Mouse (Mus musculus): Measurements from ENCODE around the gene Ralgps1. TPM values are rescaled to one million over a fixed set of nuclear protein-coding genes. Genes with fewer than 3 reads are reported as not detected.

The Ralgps1 gene
- polyA plus RNA-seq, 1 experiment from 2014 or later = 2.2 TPM

GRCm38 (mm10) chr2:33131500-33132092, 239.7 kb downstream of the Ralgps1 start, which contains the start of gene Garnl3:
Garnl3 (minus strand) TSS chr2:33131654.
- peak; percentile 0 for ATAC-seq (ENCODE audit: low FRiP score, low TSS enrichment)
- under 1% methylated on average over 22 of the region's 22 CpGs for WGBS

GRCm38 (mm10) chr2:33130526-33131483, 240.5 kb downstream of the Ralgps1 start:
- H3K9me3 ChIP-seq (ENCODE audit: control insufficient read depth, low read length) = no peaks in the 10 kb centered on the region
- ATAC-seq (ENCODE audit: low FRiP score, low TSS enrichment) = peak; percentile 95
- no peaks in the 10 kb centered on the region for H3K36me3 ChIP-seq (ENCODE audit: control insufficient read depth, insufficient read depth, low read length)
- H3K4me2 ChIP-seq (replicated peaks; ENCODE audit: low read depth) = peak overlapping the region; percentile 98
- H3K9ac ChIP-seq (ENCODE audit: low read length) = peak overlapping the region; percentile 73
- peak; percentile 100 for DNase-seq (ENCODE audit: low spot score)
- under 1% methylated on average over 52 of the region's 55 CpGs for WGBS
- TF ChIP-seq CTCF (IDR thresholded peaks at IDR 0.05; ENCODE audit: low read depth) (no peak), EP300 (optimal IDR thresholded peaks at IDR 0.05) (no peak)
- peak overlapping the region; percentile 61 for H3K27ac ChIP-seq (replicated peaks)
- 0 out of 2 replicates have a peak, but pooled peaks cover 3% of the 10 kb centered on the region for H3K4me1 ChIP-seq (replicated peaks; ENCODE audit: control insufficient read depth, insufficient read depth)
- H3K27me3 ChIP-seq (ENCODE audit: control insufficient read depth, insufficient read depth, low read length) = no peaks in the 10 kb centered on the region
- peak overlapping the region; percentile 63 for H3K4me3 ChIP-seq (ENCODE audit: low read depth, low read length)

More at GRCm38 (mm10) chr2:33131500-33132092, 239.7 kb downstream of the Ralgps1 start, which contains the start of gene Garnl3:
- Histone ChIP-seq H3K4me3 (ENCODE audit: low read depth, low read length) (peak within 1 kb of the TSS; percentile 63), H3K27ac (replicated peaks) (peak within 1 kb of the TSS; percentile 61), H3K4me2 (replicated peaks; ENCODE audit: low read depth) (peak within 1 kb of the TSS; percentile 98), H3K9ac (ENCODE audit: low read length) (peak within 1 kb of the TSS; percentile 51), H3K4me1 (replicated peaks; ENCODE audit: control insufficient read depth, insufficient read depth) (0 out of 2 replicates have a peak, but pooled peaks cover 3% of the 10 kb centered on the region), H3K27me3 (ENCODE audit: control insufficient read depth, insufficient read depth, low read length) (no peaks in the 10 kb centered on the region), H3K9me3 (ENCODE audit: control insufficient read depth, low read length) (no peaks in the 10 kb centered on the region), H3K36me3 (ENCODE audit: control insufficient read depth, insufficient read depth, low read length) (no peaks in the 10 kb centered on the region)
- peak; percentile 83 for TF ChIP-seq CTCF (IDR thresholded peaks at IDR 0.05; ENCODE audit: low read depth)
- TF ChIP-seq EP300 (optimal IDR thresholded peaks at IDR 0.05) = no peak
- DNase-seq (ENCODE audit: low spot score) = peak; percentile 69

GRCm38 (mm10) chr2:33130141-33130525, 241.2 kb downstream of the Ralgps1 start:
- under 1% methylated on average over 33 of the region's 33 CpGs for WGBS
- no peak for DNase-seq (ENCODE audit: low spot score)
- no peak; the same call in 1 of the 2 replicates for ATAC-seq (ENCODE audit: low FRiP score, low TSS enrichment)
- TF ChIP-seq EP300 (optimal IDR thresholded peaks at IDR 0.05) (no peak), CTCF (IDR thresholded peaks at IDR 0.05; ENCODE audit: low read depth) (peak; percentile 50)
- H3K27me3 ChIP-seq (ENCODE audit: control insufficient read depth, insufficient read depth, low read length) = no peaks in the 10 kb centered on the region
- no peaks in the 10 kb centered on the region for H3K9me3 ChIP-seq (ENCODE audit: control insufficient read depth, low read length)
- H3K9ac ChIP-seq (ENCODE audit: low read length) = peak overlapping the region; percentile 73
- no peaks in the 10 kb centered on the region for H3K36me3 ChIP-seq (ENCODE audit: control insufficient read depth, insufficient read depth, low read length)
- peak overlapping the region; percentile 98 for H3K4me2 ChIP-seq (replicated peaks; ENCODE audit: low read depth)
- H3K27ac ChIP-seq (replicated peaks) = peak overlapping the region; percentile 56; the same call in 1 of the 2 replicates
- H3K4me3 ChIP-seq (ENCODE audit: low read depth, low read length) = peak overlapping the region; percentile 63
- 0 out of 2 replicates have a peak, but pooled peaks cover 3% of the 10 kb centered on the region for H3K4me1 ChIP-seq (replicated peaks; ENCODE audit: control insufficient read depth, insufficient read depth)

- Histone ChIP-seq H3K4me2 (replicated peaks; ENCODE audit: low read depth) (peak overlapping the region; percentile 98), H3K4me3 (ENCODE audit: low read depth, low read length) (peak overlapping the region; percentile 63), H3K9me3 (ENCODE audit: control insufficient read depth, low read length) (no peaks in the 10 kb centered on the region), H3K27ac (replicated peaks) (no peak overlapping the region; the same call in 1 of the 2 replicates), H3K4me1 (replicated peaks; ENCODE audit: control insufficient read depth, insufficient read depth) (0 out of 2 replicates have a peak, but pooled peaks cover 3% of the 10 kb centered on the region), H3K27me3 (ENCODE audit: control insufficient read depth, insufficient read depth, low read length) (no peaks in the 10 kb centered on the region), H3K9ac (ENCODE audit: low read length) (peak overlapping the region; percentile 73), H3K36me3 (ENCODE audit: control insufficient read depth, insufficient read depth, low read length) (no peaks in the 10 kb centered on the region)
- DNase-seq (ENCODE audit: low spot score) (peak; percentile 64), ATAC-seq (ENCODE audit: low FRiP score, low TSS enrichment) (no peak)
- TF ChIP-seq CTCF (IDR thresholded peaks at IDR 0.05; ENCODE audit: low read depth) (0 out of 2 replicates have a peak, but pooled peaks have one; percentile 12), EP300 (optimal IDR thresholded peaks at IDR 0.05) (no peak)
- WGBS = 5% methylated on average over 10 of the region's 10 CpGs
These were observed 241.6 kb downstream of the Ralgps1 start for GRCm38 (mm10) chr2:33129696-33130095.

- TF ChIP-seq CTCF (IDR thresholded peaks at IDR 0.05; ENCODE audit: low read depth) (no peak), EP300 (optimal IDR thresholded peaks at IDR 0.05) (no peak)
- H3K27me3 ChIP-seq (ENCODE audit: control insufficient read depth, insufficient read depth, low read length) = no peaks in the 10 kb centered on the region
- no peak for ATAC-seq (ENCODE audit: low FRiP score, low TSS enrichment)
- 78% methylated on average over 2 of the region's 2 CpGs for WGBS
- no peak overlapping the region for H3K4me3 ChIP-seq (ENCODE audit: low read depth, low read length)
- DNase-seq (ENCODE audit: low spot score) = no peak
- H3K9ac ChIP-seq (ENCODE audit: low read length) = no peak overlapping the region
- H3K27ac ChIP-seq (replicated peaks) = no peak overlapping the region
- H3K9me3 ChIP-seq (ENCODE audit: control insufficient read depth, low read length) = no peaks in the 10 kb centered on the region
- 0 out of 2 replicates have a peak, but pooled peaks cover 3% of the 10 kb centered on the region for H3K4me1 ChIP-seq (replicated peaks; ENCODE audit: control insufficient read depth, insufficient read depth)
- no peak overlapping the region for H3K4me2 ChIP-seq (replicated peaks; ENCODE audit: low read depth)
- no peaks in the 10 kb centered on the region for H3K36me3 ChIP-seq (ENCODE audit: control insufficient read depth, insufficient read depth, low read length)
These were observed 242.3 kb downstream of the Ralgps1 start for GRCm38 (mm10) chr2:33129005-33129404.
